Mouse (Mus musculus) midbrain, embryonic 10.5 days (tissue): ENCODE measurements around the gene Arhgef40. TPM values are rescaled to one million over a fixed set of nuclear protein-coding genes. Genes with fewer than 3 reads are reported as not detected.

ENCODE experiments used
- DNase-seq: peaks from one replicate; pipeline ENCODE4 v3.0.0-alpha.2; 2017; ENCODE audit warnings: low spot score
- H3K27ac ChIP-seq: fragments of 300-500 bp; sonication (generic); replicated peaks from 2 replicates; pipeline ENCODE4 v1.5.1; 2016; ENCODE audit warnings: mild to moderate bottlenecking
- H3K27me3 ChIP-seq: fragments of 300-500 bp; sonication (generic); 2 replicates; pipeline ENCODE4 v1.6.1; 2016; ENCODE audit warnings: low read depth, mild to moderate bottlenecking; ENCODE audit not compliant: poor library complexity, severe bottlenecking
- H3K36me3 ChIP-seq: fragments of 300-500 bp; sonication (generic); 2 replicates; pipeline ENCODE4 v1.6.1; 2016; ENCODE audit warnings: mild to moderate bottlenecking, moderate library complexity
- H3K4me1 ChIP-seq: fragments of 300-500 bp; sonication (generic); 2 replicates; pipeline ENCODE4 v1.6.1; 2016
- H3K4me3 ChIP-seq: fragments of 300-500 bp; sonication (generic); 2 replicates; pipeline ENCODE4 v1.5.1; 2016; ENCODE audit warnings: mild to moderate bottlenecking, moderate library complexity
- H3K9me3 ChIP-seq: fragments of 300-500 bp; sonication (generic); replicated peaks from 2 replicates; pipeline ENCODE4 v1.6.1; 2016; ENCODE audit warnings: mild to moderate bottlenecking
- WGBS: fragments of 180-500 bp; shearing (Covaris S2); methylation state at CpG from one replicate; pipeline ENCODE4 v1.1.7; 2016; 5-methylcytosine and 5-hydroxymethylcytosine counted together
- polyA plus RNA-seq: library from polyadenylated mRNA; unstranded; fragments of >200 nt; fragmentation: Nextera tagmentation; extraction: Ambion mirVana; gene quantifications from 2 replicates; pipeline ENCODE4 v1.2.1, GENCODE M21; 2016

The Arhgef40 gene
- 85.4 and 99.8 TPM in 2 replicates for polyA plus RNA-seq

DNA sequence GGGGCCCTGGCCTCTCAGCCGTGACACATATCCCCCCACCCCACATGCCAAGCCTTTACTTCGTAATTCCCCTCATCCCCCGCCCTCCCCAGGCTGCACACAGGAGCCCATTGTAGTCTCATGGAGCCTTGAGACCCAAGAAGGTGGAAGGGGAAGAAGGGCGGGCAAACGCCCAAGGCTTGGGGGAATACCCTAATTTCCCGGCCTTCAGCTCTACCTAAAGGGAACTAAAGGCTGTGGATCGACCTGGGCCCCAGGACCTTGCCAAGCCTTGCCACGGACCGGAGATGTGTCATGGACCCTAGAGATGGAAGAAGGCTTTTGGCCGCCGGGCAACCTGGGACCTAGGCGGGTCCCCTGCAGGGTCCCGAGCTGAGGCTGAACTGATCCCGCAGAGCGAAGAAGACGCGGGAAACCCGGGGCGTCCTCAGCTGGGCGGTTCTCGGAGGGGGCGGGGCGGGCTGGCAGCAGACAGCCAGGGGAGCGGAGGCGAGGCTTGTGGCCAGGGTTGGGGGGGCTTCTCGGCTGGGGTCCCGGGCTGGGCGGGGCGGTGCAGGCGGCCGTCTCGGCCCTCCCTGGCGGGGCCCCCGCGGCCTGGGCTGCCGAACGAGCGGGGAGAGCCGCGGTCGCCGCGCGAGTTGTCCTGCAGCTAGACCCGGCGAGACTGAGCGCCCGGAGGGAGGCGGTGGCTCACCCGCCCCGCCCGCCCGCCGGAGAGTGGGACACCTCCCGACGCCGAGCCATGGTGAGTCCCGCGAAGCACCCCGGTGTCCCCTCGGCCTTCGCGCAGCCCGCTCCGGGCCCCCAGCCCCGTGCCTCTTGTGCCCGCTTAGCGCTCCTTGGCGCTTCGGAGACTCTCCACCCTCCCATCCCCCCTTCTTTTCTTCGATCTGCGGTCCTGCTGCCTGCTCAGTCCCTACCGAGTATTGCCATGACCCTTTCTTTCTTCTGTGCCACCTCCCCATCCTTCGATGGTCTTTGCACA lies at the start of gene Arhgef40:
TSS of gene Arhgef40 (plus strand) at position 473 of the 985 bp plus-strand sequence.
- peak; percentile 88 for DNase-seq
- Histone ChIP-seq H3K27me3 (0 out of 2 replicates have a peak, but pooled peaks cover 9% of the 10 kb centered on the region), H3K9me3 (no peaks in the 10 kb centered on the region), H3K36me3 (peaks cover 30% of the 10 kb centered on the region), H3K4me1 (peaks cover 50% of the 10 kb centered on the region), H3K4me3 (peak within 1 kb of the TSS; percentile 82), H3K27ac (peak within 1 kb of the TSS; percentile 95)
- WGBS: under 1% methylated on average over 72 of the region's 74 CpGs

- Histone ChIP-seq H3K4me1 (peaks cover 13% of the 10 kb centered on the region), H3K27me3 (no peaks in the 10 kb centered on the region), H3K4me3 (no peak overlapping the region), H3K27ac (no peak overlapping the region), H3K9me3 (no peaks in the 10 kb centered on the region; the same call in 1 of the 2 replicates), H3K36me3 (no peaks in the 10 kb centered on the region)
- 88% methylated on average over 9 of the region's 9 CpGs for WGBS
- DNase-seq: no peak
These were observed 45.5 kb upstream of the Arhgef40 start for GRCm38 (mm10) chr14:51939005-51939404.

DNA sequence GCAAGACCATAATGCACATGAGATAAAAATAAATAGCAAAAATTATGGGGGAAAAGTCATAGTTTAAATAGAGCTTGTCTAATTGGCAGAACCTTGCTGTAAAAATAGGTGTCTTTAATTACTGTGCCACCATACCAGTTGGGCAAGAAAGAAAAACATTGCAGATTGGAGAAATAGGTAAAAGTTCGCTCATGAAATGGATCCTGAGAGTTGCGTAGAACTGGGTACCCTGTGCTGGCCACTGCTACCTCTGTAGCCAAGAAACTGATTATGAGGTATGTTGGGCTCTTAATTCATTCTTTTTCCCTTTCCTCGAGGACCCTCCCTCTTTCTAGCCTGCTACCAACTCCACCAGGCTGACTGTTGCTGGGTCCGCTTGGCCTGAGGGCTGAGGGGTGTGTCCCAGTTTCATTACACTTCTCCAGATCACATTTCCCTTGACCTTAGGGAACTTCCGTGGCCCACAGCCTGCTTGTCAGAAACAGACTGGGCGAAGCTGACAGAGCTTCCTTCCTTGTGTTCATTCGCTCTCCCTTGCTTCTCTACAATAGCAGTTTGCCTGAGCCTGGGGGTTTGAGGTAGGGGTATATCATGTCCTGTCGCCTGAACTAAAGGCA lies 43.5 kb upstream of the Arhgef40 start:
- 0 out of 2 replicates have a peak overlapping the region, but pooled peaks have one; percentile 19 for H3K27ac ChIP-seq
- no peaks in the 10 kb centered on the region; the same call in 1 of the 2 replicates for H3K9me3 ChIP-seq
- H3K4me1 ChIP-seq: peaks cover 13% of the 10 kb centered on the region
- 50% methylated on average over 8 of the region's 8 CpGs for WGBS
- no peaks in the 10 kb centered on the region for H3K36me3 ChIP-seq
- H3K27me3 ChIP-seq: no peaks in the 10 kb centered on the region
- H3K4me3 ChIP-seq: no peak overlapping the region
- no peak for DNase-seq

DNA sequence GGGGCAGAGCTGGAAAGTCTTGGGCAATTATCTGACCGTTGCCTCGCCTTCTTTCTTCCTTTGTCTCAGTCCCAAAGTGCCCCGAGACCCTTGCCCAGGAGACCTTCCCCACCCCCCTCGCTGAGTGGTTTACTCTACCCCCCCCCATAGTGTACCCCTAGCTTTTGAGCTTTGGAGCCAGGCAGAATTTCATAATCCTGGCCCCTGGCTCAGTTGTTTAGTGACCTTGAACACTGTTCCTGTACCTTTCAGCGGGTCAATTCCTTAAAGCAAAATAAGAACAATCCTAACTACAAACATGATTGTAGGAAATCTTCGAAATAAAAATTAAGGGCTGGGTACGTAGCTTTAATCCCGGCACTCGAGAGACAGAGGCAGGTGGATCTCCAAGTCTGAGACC lies 42.9 kb upstream of the Arhgef40 start:
- Histone ChIP-seq H3K4me3 (no peak overlapping the region), H3K36me3 (no peaks in the 10 kb centered on the region), H3K27me3 (no peaks in the 10 kb centered on the region), H3K27ac (0 out of 2 replicates have a peak overlapping the region, but pooled peaks have one; percentile 19), H3K9me3 (no peaks in the 10 kb centered on the region; the same call in 1 of the 2 replicates), H3K4me1 (peaks cover 13% of the 10 kb centered on the region)
- WGBS: 61% methylated on average over 9 of the region's 9 CpGs
- no peak for DNase-seq

DNA sequence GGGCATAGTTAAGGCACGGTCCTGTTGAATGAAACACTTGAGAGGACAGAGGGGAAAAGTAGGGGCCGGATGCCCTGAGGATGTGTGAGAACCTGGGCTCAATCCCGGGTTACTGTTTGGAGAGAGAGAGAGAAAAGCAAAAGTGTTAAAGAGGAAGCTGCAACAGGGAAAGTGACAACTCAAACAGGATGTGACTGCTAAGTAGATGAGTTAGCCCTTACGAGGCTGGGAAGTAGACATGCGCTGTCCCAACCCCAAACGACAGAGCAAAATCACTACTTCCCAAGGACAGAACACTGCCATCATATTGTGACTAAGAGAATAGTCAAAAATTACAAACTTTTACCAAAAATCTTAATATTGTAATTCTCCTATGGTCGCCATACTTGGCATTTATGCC lies 42.3 kb upstream of the Arhgef40 start:
- H3K4me1 ChIP-seq: peaks cover 13% of the 10 kb centered on the region
- no peak overlapping the region for H3K27ac ChIP-seq
- no peaks in the 10 kb centered on the region; the same call in 1 of the 2 replicates for H3K9me3 ChIP-seq
- no peaks in the 10 kb centered on the region for H3K27me3 ChIP-seq
- H3K36me3 ChIP-seq: no peaks in the 10 kb centered on the region
- DNase-seq: no peak
- 80% methylated on average over 7 of the region's 7 CpGs for WGBS
- H3K4me3 ChIP-seq: no peak overlapping the region

DNA sequence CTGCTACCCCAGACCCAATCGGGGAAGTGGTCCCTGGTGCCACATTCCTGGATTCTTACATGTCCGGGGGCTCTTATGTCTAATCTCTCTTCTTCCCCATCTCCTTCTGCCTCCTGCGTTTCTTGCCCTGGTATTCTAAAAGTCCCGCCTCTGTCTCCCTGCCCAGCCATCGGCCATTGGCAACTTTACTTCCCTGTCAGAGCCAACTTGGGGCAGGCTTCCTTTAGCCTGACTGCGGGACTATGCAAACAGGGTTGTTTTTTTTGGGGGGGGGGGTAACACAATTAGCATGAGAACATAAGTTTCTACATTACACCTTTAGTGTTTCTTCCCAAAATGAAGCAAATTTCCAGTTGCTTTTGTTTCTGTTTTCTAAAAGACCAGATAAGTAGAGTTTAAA lies 41.2 kb upstream of the Arhgef40 start:
- 89% methylated on average over 6 of the region's 6 CpGs for WGBS
- no peak for DNase-seq
- peaks cover 13% of the 10 kb centered on the region for H3K4me1 ChIP-seq
- no peaks in the 10 kb centered on the region; the same call in 1 of the 2 replicates for H3K9me3 ChIP-seq
- no peak overlapping the region for H3K4me3 ChIP-seq
- no peaks in the 10 kb centered on the region for H3K27me3 ChIP-seq
- no peak overlapping the region for H3K27ac ChIP-seq
- no peaks in the 10 kb centered on the region for H3K36me3 ChIP-seq

DNA sequence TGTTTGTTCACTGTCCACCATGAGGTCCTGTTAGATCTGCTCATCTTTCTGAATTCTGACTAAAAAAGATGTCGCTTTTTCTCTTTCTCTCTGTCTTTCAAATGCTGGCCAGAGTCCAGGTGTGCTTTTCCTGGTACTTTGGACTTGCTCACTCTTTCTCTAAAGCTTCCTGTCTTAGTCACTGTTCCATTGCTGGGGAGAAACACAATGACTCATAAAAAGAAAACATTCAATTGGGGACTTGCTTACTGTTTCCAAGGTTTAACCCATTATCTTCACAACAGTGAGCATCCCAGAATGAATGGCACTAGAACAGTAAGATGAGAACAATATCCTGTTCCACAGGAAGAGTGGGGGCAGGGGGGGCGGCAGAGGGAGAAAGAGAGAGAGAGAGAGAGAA lies 24.2 kb upstream of the Arhgef40 start:
- Histone ChIP-seq H3K36me3 (no peaks in the 10 kb centered on the region), H3K9me3 (peaks cover 5% of the 10 kb centered on the region), H3K4me1 (no peaks in the 10 kb centered on the region), H3K27me3 (no peaks in the 10 kb centered on the region), H3K27ac (no peak overlapping the region), H3K4me3 (no peak overlapping the region)
- WGBS: 96% methylated on average over 2 of the region's 2 CpGs
- DNase-seq: no peak

GRCm38 (mm10) chr14:51967400-51967799 lies 17.1 kb upstream of the Arhgef40 start:
- 91% methylated on average over 3 of the region's 3 CpGs for WGBS

GRCm38 (mm10) chr14:51979252-51979651 lies 5.3 kb upstream of the Arhgef40 start:
- H3K36me3 ChIP-seq: no peaks in the 10 kb centered on the region
- WGBS: 89% methylated on average over 3 of the region's 3 CpGs
- 0 out of 2 replicates have a peak, but pooled peaks cover 9% of the 10 kb centered on the region for H3K27me3 ChIP-seq
- H3K4me1 ChIP-seq: peaks cover 11% of the 10 kb centered on the region
- H3K4me3 ChIP-seq: no peak overlapping the region
- DNase-seq: no peak
- no peak overlapping the region for H3K27ac ChIP-seq
- no peaks in the 10 kb centered on the region for H3K9me3 ChIP-seq

More at GRCm38 (mm10) chr14:51967400-51967799, 17.1 kb upstream of the Arhgef40 start:
- Histone ChIP-seq H3K4me1 (no peaks in the 10 kb centered on the region), H3K27ac (no peak overlapping the region), H3K36me3 (no peaks in the 10 kb centered on the region), H3K4me3 (no peak overlapping the region), H3K27me3 (no peaks in the 10 kb centered on the region), H3K9me3 (no peaks in the 10 kb centered on the region)
- no peak for DNase-seq

DNA sequence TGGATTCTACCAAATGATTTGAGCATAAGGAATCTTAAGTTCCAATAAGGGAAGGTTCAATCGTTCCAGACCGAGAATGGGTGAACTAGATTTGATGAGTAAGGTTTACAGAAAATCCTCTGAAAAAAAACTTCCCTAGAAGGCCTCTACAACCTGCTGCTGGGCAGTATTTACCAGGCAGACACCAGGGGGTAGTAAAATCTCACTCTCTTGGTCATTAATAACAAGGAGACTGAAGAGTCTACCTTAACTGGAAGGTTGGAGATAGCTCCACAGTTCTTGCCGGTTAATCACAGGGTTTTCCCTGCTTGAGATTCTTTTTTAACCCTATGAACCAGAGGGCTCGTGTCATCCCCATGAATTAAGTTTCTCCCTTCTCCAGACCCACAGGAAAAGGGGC lies 1.3 kb upstream of the Arhgef40 start:
- Histone ChIP-seq H3K4me3 (peak overlapping the region; percentile 82; the same call in 1 of the 2 replicates), H3K36me3 (peaks cover 17% of the 10 kb centered on the region), H3K9me3 (no peaks in the 10 kb centered on the region), H3K27ac (0 out of 2 replicates have a peak overlapping the region, but pooled peaks have one; percentile 95), H3K27me3 (0 out of 2 replicates have a peak, but pooled peaks cover 9% of the 10 kb centered on the region), H3K4me1 (peaks cover 39% of the 10 kb centered on the region)
- DNase-seq: no peak
- WGBS: 58% methylated on average over 4 of the region's 4 CpGs

DNA sequence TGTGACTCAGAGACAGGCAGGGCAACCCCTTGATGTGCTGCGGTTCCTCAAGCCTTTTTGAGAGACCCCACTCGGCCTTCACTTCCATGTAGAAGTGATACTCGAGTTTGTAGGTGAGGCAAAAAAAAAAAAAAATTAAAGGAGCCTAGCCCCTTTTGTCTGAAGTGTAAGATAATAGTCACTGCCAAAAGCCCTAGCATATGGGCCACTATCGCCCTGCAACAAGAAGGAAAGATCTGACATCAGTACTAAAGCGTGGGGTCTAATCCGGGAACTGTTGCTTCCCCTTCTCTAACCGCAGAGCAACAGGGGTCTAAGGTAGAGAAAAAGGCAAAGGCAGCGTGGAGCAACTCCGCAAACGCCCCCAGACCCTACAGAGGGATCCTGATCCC lies 668 bp upstream of the Arhgef40 start:
- no peak for DNase-seq
- Histone ChIP-seq H3K4me1 (peaks cover 43% of the 10 kb centered on the region), H3K36me3 (peaks cover 23% of the 10 kb centered on the region), H3K27me3 (0 out of 2 replicates have a peak, but pooled peaks cover 9% of the 10 kb centered on the region), H3K27ac (peak overlapping the region; percentile 95), H3K9me3 (no peaks in the 10 kb centered on the region), H3K4me3 (peak overlapping the region; percentile 82)
- 6% methylated on average over 10 of the region's 10 CpGs for WGBS

DNA sequence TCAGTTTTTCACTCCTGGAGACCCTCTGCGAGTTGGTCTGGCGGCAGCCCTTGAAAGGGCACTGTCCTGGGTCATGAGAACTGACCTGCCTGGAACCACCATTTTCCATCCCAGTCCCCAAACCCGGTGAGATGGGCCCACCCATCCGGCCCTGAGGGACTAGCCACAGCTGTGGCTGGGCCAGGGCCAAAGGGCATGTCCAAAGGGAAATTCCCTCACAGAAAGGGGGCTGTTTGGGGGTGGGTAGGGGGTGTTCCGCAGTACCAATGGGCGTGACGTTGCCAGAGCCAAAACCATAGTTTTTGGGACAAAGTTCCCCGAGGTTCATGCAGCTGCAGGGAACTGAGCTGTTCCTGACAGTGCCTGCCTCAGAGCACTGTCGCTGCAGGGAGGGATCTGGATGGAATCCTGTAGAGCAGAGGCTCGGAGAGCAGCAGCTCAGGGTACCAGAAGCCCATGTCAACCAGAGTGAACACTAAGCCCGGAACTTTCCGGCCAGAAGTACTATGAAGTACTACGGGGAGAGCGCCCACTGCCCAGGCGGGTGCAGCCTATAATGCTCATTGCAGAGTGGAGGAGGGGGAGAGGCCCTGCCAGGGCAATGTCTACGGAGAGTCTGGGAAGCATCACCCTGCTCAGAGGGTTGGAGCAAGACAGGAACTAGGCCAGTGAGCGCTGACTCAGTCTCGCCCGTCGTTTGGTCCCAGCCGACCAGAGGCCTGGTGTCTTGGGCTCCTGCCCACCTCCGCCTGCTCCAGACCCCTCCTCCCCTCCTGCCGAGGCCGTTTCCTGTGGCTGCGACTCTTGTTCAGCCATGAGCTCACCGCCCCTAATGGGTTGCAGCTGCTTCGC lies 1.0 kb downstream of the Arhgef40 start:
- peaks cover 51% of the 10 kb centered on the region for H3K4me1 ChIP-seq
- under 1% methylated on average over 27 of the region's 27 CpGs for WGBS

More for the DNA sequence above, 1.0 kb downstream of the Arhgef40 start:
- Histone ChIP-seq H3K27ac (peak overlapping the region; percentile 95), H3K9me3 (no peaks in the 10 kb centered on the region), H3K4me3 (peak overlapping the region; percentile 82), H3K36me3 (peaks cover 40% of the 10 kb centered on the region), H3K27me3 (0 out of 2 replicates have a peak, but pooled peaks cover 9% of the 10 kb centered on the region)
- peak; percentile 80 for DNase-seq
